Mouse (Mus musculus): ENCODE results near the gene Lyve1. TPM values are rescaled to one million over a fixed set of nuclear protein-coding genes. Genes with fewer than 3 reads are reported as not detected.

The Lyve1 gene
- polyA plus RNA-seq, 1 experiment from 2014 or later: 4.3 TPM

- Histone ChIP-seq H3K9ac (no peak overlapping the region), H3K27ac (replicated peaks) (peak overlapping the region; percentile 50; the same call in 1 of the 2 replicates), H3K27me3 (no peaks in the 10 kb centered on the region), H3K4me3 (no peak overlapping the region), H3K9me3 (no peaks in the 10 kb centered on the region), H3K4me2 (no peak overlapping the region), H3K4me1 (replicated peaks) (peaks cover 7% of the 10 kb centered on the region; the same call in 1 of the 2 replicates), H3K36me3 (peaks cover 11% of the 10 kb centered on the region)
- WGBS: 18% methylated on average over 5 of the region's 5 CpGs
- no peak for ATAC-seq (ENCODE audit: low FRiP score, low read depth)
These were observed 42.0 kb downstream of the Lyve1 start for GRCm38 (mm10) chr7:110821068-110821467.

GRCm38 (mm10) chr7:110818787-110819350, 44.2 kb downstream of the Lyve1 start:
- Histone ChIP-seq H3K36me3 (0 out of 2 replicates have a peak, but pooled peaks cover 6% of the 10 kb centered on the region), H3K9me3 (no peaks in the 10 kb centered on the region), H3K27ac (replicated peaks) (no peak overlapping the region), H3K4me2 (no peak overlapping the region), H3K9ac (no peak overlapping the region), H3K4me1 (replicated peaks) (peaks cover 7% of the 10 kb centered on the region; the same call in 1 of the 2 replicates), H3K4me3 (no peak overlapping the region), H3K27me3 (no peaks in the 10 kb centered on the region)
- ATAC-seq (ENCODE audit: low FRiP score, low read depth): no peak
- WGBS: 90% methylated on average over 11 of the region's 11 CpGs

GRCm38 (mm10) chr7:110818206-110818605, 44.8 kb downstream of the Lyve1 start:
- Histone ChIP-seq H3K36me3 (0 out of 2 replicates have a peak, but pooled peaks cover 6% of the 10 kb centered on the region), H3K4me3 (no peak overlapping the region), H3K4me2 (no peak overlapping the region), H3K27me3 (no peaks in the 10 kb centered on the region), H3K27ac (replicated peaks) (no peak overlapping the region), H3K4me1 (replicated peaks) (peaks cover 7% of the 10 kb centered on the region; the same call in 1 of the 2 replicates), H3K9me3 (no peaks in the 10 kb centered on the region), H3K9ac (no peak overlapping the region)
- no peak for ATAC-seq (ENCODE audit: low FRiP score, low read depth)
- 81% methylated on average over 6 of the region's 6 CpGs for WGBS

GRCm38 (mm10) chr7:110816037-110816436, 47.0 kb downstream of the Lyve1 start:
- Histone ChIP-seq H3K9me3 (no peaks in the 10 kb centered on the region), H3K4me3 (no peak overlapping the region), H3K4me2 (no peak overlapping the region), H3K9ac (no peak overlapping the region), H3K27ac (replicated peaks) (no peak overlapping the region), H3K4me1 (replicated peaks) (0 out of 2 replicates have a peak, but pooled peaks cover under 1% of the 10 kb centered on the region), H3K36me3 (peaks cover 3% of the 10 kb centered on the region; the same call in 1 of the 2 replicates), H3K27me3 (no peaks in the 10 kb centered on the region)
- WGBS: 79% methylated on average over 5 of the region's 5 CpGs
- ATAC-seq (ENCODE audit: low FRiP score, low read depth): no peak

- 93% methylated on average over 1 of the region's 1 CpGs for WGBS
These were observed 49.1 kb downstream of the Lyve1 start for GRCm38 (mm10) chr7:110813983-110814382.

GRCm38 (mm10) chr7:110811529-110811928, 51.5 kb downstream of the Lyve1 start:
- WGBS: 89% methylated on average over 5 of the region's 5 CpGs
- H3K36me3 ChIP-seq: peaks cover 3% of the 10 kb centered on the region; the same call in 1 of the 2 replicates
- no peak overlapping the region for H3K9ac ChIP-seq

More at GRCm38 (mm10) chr7:110813983-110814382, 49.1 kb downstream of the Lyve1 start:
- ATAC-seq (ENCODE audit: low FRiP score, low read depth): no peak
- no peak overlapping the region for H3K27ac ChIP-seq (replicated peaks)
- H3K4me2 ChIP-seq: no peak overlapping the region
- no peaks in the 10 kb centered on the region for H3K27me3 ChIP-seq
- peaks cover 3% of the 10 kb centered on the region; the same call in 1 of the 2 replicates for H3K36me3 ChIP-seq
- H3K9ac ChIP-seq: no peak overlapping the region
- H3K9me3 ChIP-seq: no peaks in the 10 kb centered on the region
- H3K4me1 ChIP-seq (replicated peaks): 0 out of 2 replicates have a peak, but pooled peaks cover 4% of the 10 kb centered on the region
- no peak overlapping the region for H3K4me3 ChIP-seq

GRCm38 (mm10) chr7:110810995-110811394, 52.0 kb downstream of the Lyve1 start:
- peaks cover 3% of the 10 kb centered on the region; the same call in 1 of the 2 replicates for H3K36me3 ChIP-seq
- no peak overlapping the region for H3K27ac ChIP-seq (replicated peaks)
- H3K4me3 ChIP-seq: no peak overlapping the region
- no peak for ATAC-seq (ENCODE audit: low FRiP score, low read depth)
- H3K27me3 ChIP-seq: no peaks in the 10 kb centered on the region
- H3K4me2 ChIP-seq: no peak overlapping the region
- WGBS: 78% methylated on average over 8 of the region's 8 CpGs
- H3K9ac ChIP-seq: no peak overlapping the region
- no peaks in the 10 kb centered on the region for H3K9me3 ChIP-seq
- H3K4me1 ChIP-seq (replicated peaks): 0 out of 2 replicates have a peak, but pooled peaks cover 4% of the 10 kb centered on the region

More at GRCm38 (mm10) chr7:110811529-110811928, 51.5 kb downstream of the Lyve1 start:
- Histone ChIP-seq H3K27ac (replicated peaks) (no peak overlapping the region), H3K4me1 (replicated peaks) (0 out of 2 replicates have a peak, but pooled peaks cover 4% of the 10 kb centered on the region), H3K27me3 (no peaks in the 10 kb centered on the region), H3K4me3 (no peak overlapping the region), H3K4me2 (no peak overlapping the region), H3K9me3 (no peaks in the 10 kb centered on the region)
- no peak for ATAC-seq (ENCODE audit: low FRiP score, low read depth)

GRCm38 (mm10) chr7:110809585-110810557, 53.2 kb downstream of the Lyve1 start:
- Histone ChIP-seq H3K27me3 (no peaks in the 10 kb centered on the region), H3K4me2 (no peak overlapping the region), H3K27ac (replicated peaks) (no peak overlapping the region), H3K9ac (no peak overlapping the region), H3K4me1 (replicated peaks) (peaks cover 6% of the 10 kb centered on the region; the same call in 1 of the 2 replicates), H3K9me3 (no peaks in the 10 kb centered on the region), H3K36me3 (peaks cover 3% of the 10 kb centered on the region; the same call in 1 of the 2 replicates), H3K4me3 (no peak overlapping the region)
- WGBS: 81% methylated on average over 18 of the region's 18 CpGs
- ATAC-seq (ENCODE audit: low FRiP score, low read depth): no peak

GRCm38 (mm10) chr7:110808962-110809361, 54.1 kb downstream of the Lyve1 start:
- Histone ChIP-seq H3K27ac (replicated peaks) (no peak overlapping the region), H3K9ac (no peak overlapping the region), H3K4me2 (no peak overlapping the region), H3K4me3 (no peak overlapping the region), H3K9me3 (no peaks in the 10 kb centered on the region), H3K36me3 (peaks cover 3% of the 10 kb centered on the region; the same call in 1 of the 2 replicates), H3K27me3 (no peaks in the 10 kb centered on the region), H3K4me1 (replicated peaks) (peaks cover 11% of the 10 kb centered on the region; the same call in 1 of the 2 replicates)
- no peak for ATAC-seq (ENCODE audit: low FRiP score, low read depth)
- 39% methylated on average over 3 of the region's 3 CpGs for WGBS

- Histone ChIP-seq H3K4me3 (no peak overlapping the region), H3K36me3 (peaks cover under 1% of the 10 kb centered on the region; the same call in 1 of the 2 replicates), H3K9ac (no peak overlapping the region), H3K9me3 (no peaks in the 10 kb centered on the region), H3K4me2 (no peak overlapping the region), H3K4me1 (replicated peaks) (peaks cover 11% of the 10 kb centered on the region; the same call in 1 of the 2 replicates), H3K27me3 (no peaks in the 10 kb centered on the region), H3K27ac (replicated peaks) (no peak overlapping the region)
- no peak for ATAC-seq (ENCODE audit: low FRiP score, low read depth)
- 92% methylated on average over 13 of the region's 13 CpGs for WGBS
These were observed 55.5 kb downstream of the Lyve1 start for GRCm38 (mm10) chr7:110807460-110808030.

GRCm38 (mm10) chr7:110804266-110804665, 58.8 kb downstream of the Lyve1 start:
- Histone ChIP-seq H3K4me3 (no peak overlapping the region), H3K4me1 (replicated peaks) (peaks cover 9% of the 10 kb centered on the region), H3K27me3 (no peaks in the 10 kb centered on the region), H3K4me2 (no peak overlapping the region), H3K9me3 (no peaks in the 10 kb centered on the region), H3K27ac (replicated peaks) (no peak overlapping the region), H3K9ac (no peak overlapping the region), H3K36me3 (no peaks in the 10 kb centered on the region)
- ATAC-seq (ENCODE audit: low FRiP score, low read depth): peak; percentile 77
- 67% methylated on average over 3 of the region's 3 CpGs for WGBS

Measured in hindbrain, embryonic 15.5 days (tissue).